Mouse (Mus musculus): ENCODE measurements around the gene Hddc3.

- TF ChIP-seq CTCF (IDR thresholded peaks at IDR 0.05; ENCODE audit: extremely low read depth, insufficient read depth, low read length), result peak; percentile 61
- no peak for TF ChIP-seq POLR2A (IDR thresholded peaks at IDR 0.05; ENCODE audit: extremely low read depth, insufficient read depth, low read length)
Measured at GRCm38 (mm10) chr7:80340793-80341192, 2.1 kb upstream of the Hddc3 start, which contains the start of gene Unc45a.

All from cortical plate, adult 2 months (tissue).